ENCODE assay signal across 24 mouse cellular contexts in the genomic region with DNA sequence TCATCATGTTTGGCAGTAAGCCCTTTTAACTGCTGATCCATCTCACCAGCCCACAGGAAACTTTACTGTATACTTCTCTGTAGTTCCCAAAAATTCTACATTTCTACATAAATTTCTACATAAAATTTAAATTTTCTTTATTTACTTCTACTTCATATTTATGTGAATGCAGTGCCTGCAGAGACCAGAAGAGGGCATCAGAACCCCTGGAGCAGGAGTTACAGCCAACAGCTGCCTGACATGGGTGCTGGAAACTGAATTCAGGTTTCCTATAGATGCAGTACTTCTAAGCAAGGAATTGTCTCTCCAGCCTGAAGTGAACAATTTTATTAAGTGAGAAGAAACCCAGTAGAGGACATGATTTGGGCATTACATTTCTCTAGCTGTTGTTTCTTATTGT. TPM values are rescaled to one million over a fixed set of nuclear protein-coding genes. Genes with fewer than 3 reads are reported as not detected.
DNase-seq lines count a peak whose midpoint lies in the region; ATAC-seq and TF ChIP-seq lines count a peak whose summit lies in the region.
"Had no signal": no experiment of that assay in that cellular context is flagged by ENCODE, and none has a peak within 500 bp of the region (broad histone marks: within the 10 kb centered on the region; RNA-seq: fewer than 3 reads in every experiment).

No protein-coding gene starts in this region.

- peak; percentile 23; the same call in 1 of the 2 replicates for TF ChIP-seq CTCF in kidney, postnatal 0 days (IDR thresholded peaks at IDR 0.05; ENCODE audit: low read depth)

- no peak for DNase-seq in kidney, postnatal 0 days (ENCODE audit: low spot score)
- DNase-seq in kidney, adult 11 months, result no peak
- DNase-seq in 416B (ENCODE audit: low read depth), result peak; percentile 11
- DNase-seq in A20 (ENCODE audit: low read depth, low spot score), result peak; percentile 19
- DNase-seq in R1 (ENCODE audit: low read depth, low spot score), result peak; percentile 41
- no peak for DNase-seq in urinary bladder, postnatal 25 days (ENCODE audit: low spot score)
- DNase-seq in gastrocnemius, postnatal 4 days (ENCODE audit: low spot score in 2 of 2), result no peak
- DNase-seq: adrenal gland, postnatal 36 days; cerebellum, adult 2 months; forebrain, postnatal 0 days; kidney, postnatal 10 days; midbrain, embryonic 14.5 days had no signal

- no peak overlapping the region for H3K9ac ChIP-seq in kidney, postnatal 0 days (ENCODE audit: low read depth, low read length)
- H3K9ac ChIP-seq: embryonic facial prominence, embryonic 12.5 days; forebrain, postnatal 0 days had no signal

- H3K4me3 ChIP-seq in kidney, postnatal 0 days (replicated peaks; ENCODE audit: low read depth, low read length), result no peak overlapping the region
- H3K4me3 ChIP-seq: embryonic facial prominence, embryonic 12.5 days had no signal

- H3K4me1 ChIP-seq in kidney, postnatal 0 days (replicated peaks; ENCODE audit: insufficient read depth, low read length), result no peaks in the 10 kb centered on the region
- H3K4me1 ChIP-seq: embryonic facial prominence, embryonic 12.5 days had no signal

- no peak for ATAC-seq in kidney, postnatal 0 days (replicated peaks; ENCODE audit: low FRiP score, low read depth)
- ATAC-seq: forebrain, postnatal 0 days; lung, postnatal 0 days had no signal

- no peaks in the 10 kb centered on the region for H3K9me3 ChIP-seq in kidney, postnatal 0 days (replicated peaks; ENCODE audit: low read length)
- H3K9me3 ChIP-seq: embryonic facial prominence, embryonic 12.5 days had no signal

- H3K27me3 ChIP-seq in kidney, postnatal 0 days (ENCODE audit: insufficient read depth, low read length), result no peaks in the 10 kb centered on the region

- no peaks in the 10 kb centered on the region for H3K36me3 ChIP-seq in kidney, postnatal 0 days (ENCODE audit: insufficient read depth, low read length)
- H3K36me3 ChIP-seq: embryonic facial prominence, embryonic 12.5 days; G1E had no signal

- no peak overlapping the region for H3K27ac ChIP-seq in kidney, postnatal 0 days
- H3K27ac ChIP-seq: embryonic facial prominence, embryonic 12.5 days had no signal

- no peak overlapping the region for H3K4me2 ChIP-seq in kidney, postnatal 0 days (ENCODE audit: low read length)
- H3K4me2 ChIP-seq: embryonic facial prominence, embryonic 12.5 days had no signal

RNA-seq across cellular contexts. Expression of gene Acsl6, which starts 4.8 kb away (rescaled TPM):
- 0.64 and 0.75 TPM in 2 replicates for polyA plus RNA-seq in kidney, postnatal 0 days (2015; fragmentation: Nextera tagmentation; extraction: Ambion mirVana)
- 10 to 100 TPM in 1 of 2 experiments, 1 to 10 TPM in 1; 7.3 to 10.2 TPM for total RNA-seq in gastrocnemius, postnatal 4 days (2021)
- polyA plus RNA-seq: G1E had no signal

RNA-seq across cellular contexts. Expression of gene Il3, which starts 31.7 kb away (rescaled TPM):
- not detected in 2 replicates for polyA plus RNA-seq in kidney, postnatal 0 days (2015; fragmentation: Nextera tagmentation; extraction: Ambion mirVana)
- total RNA-seq in gastrocnemius, postnatal 4 days (2021), result not detected
- total RNA-seq: adrenal gland, postnatal 36 days; forebrain, postnatal 0 days; gastrocnemius, adult 8-10 months; megakaryocyte progenitor cell, adult 5-6 weeks; neutrophil, adult 5-6 weeks had no signal
- polyA plus RNA-seq: cerebellum, adult 2 months; cortical plate, adult 2 months; embryonic facial prominence, embryonic 12.5 days; forebrain, postnatal 0 days; G1E; heart, postnatal 0 days; hindbrain, embryonic 11.5 days; intestine, embryonic 14.5 days; limb, embryonic 14.5 days; lung, postnatal 0 days; midbrain, embryonic 14.5 days; stomach, embryonic 16.5 days had no signal

RNA-seq across cellular contexts. Expression of gene Csf2, which starts 49.3 kb away (rescaled TPM):
- not detected in 2 replicates for polyA plus RNA-seq in kidney, postnatal 0 days (2015; fragmentation: Nextera tagmentation; extraction: Ambion mirVana)
- total RNA-seq in gastrocnemius, postnatal 4 days (2021), result not detected
- total RNA-seq: adrenal gland, postnatal 36 days; forebrain, postnatal 0 days; gastrocnemius, adult 8-10 months; megakaryocyte progenitor cell, adult 5-6 weeks; neutrophil, adult 5-6 weeks had no signal
- polyA plus RNA-seq: cerebellum, adult 2 months; cortical plate, adult 2 months; embryonic facial prominence, embryonic 12.5 days; forebrain, postnatal 0 days; G1E; heart, postnatal 0 days; hindbrain, embryonic 11.5 days; limb, embryonic 14.5 days; midbrain, embryonic 14.5 days; stomach, embryonic 16.5 days had no signal

Comparison
In these comparisons a context has a peak if more than half of its experiments do, and no peak if none do; other contexts are left out.
1. DNase-seq: peak in 416B (single experiment), A20 (single experiment) and R1 (single experiment); none in kidney, postnatal 0 days (single experiment), kidney, adult 11 months (single experiment), urinary bladder, postnatal 25 days (single experiment) and gastrocnemius, postnatal 4 days (0 of 2).